Mouse (Mus musculus) gastrocnemius, postnatal 36 days (tissue): ENCODE results near the gene H1foo. TPM values are rescaled to one million over a fixed set of nuclear protein-coding genes. Genes with fewer than 3 reads are reported as not detected.

Source experiments
- DNase-seq, 2 experiments: peaks; one replicate each; pipeline ENCODE4 v3.0.0; 2022
- intact Hi-C: fragments of 180-260 bp; cut with DNase I; formaldehyde crosslinking; loops from one replicate; pipeline ENCODE4 v1.15.1; 2025
- total RNA-seq, 2 experiments: library from RNA; stranded (reverse); gene quantifications; 2 replicates each; pipeline ENCODE4 v1.2.3; 2021

H1foo gene
- total RNA-seq, 2 experiments from 2014 or later = not detected

- DNase-seq = no peak
- intact Hi-C loops = loop anchor here (5.0 kb wide), 1 partner anchor 35 kb away; no protein-coding TSS in a partner anchor
Observed at GRCm38 (mm10) chr6:115957681-115958080, 12.9 kb downstream of the H1foo start.

- intact Hi-C loops = loop anchor here (5.0 kb wide), 1 partner anchor 34 kb away; no protein-coding TSS in a partner anchor
- DNase-seq = no peak
Observed at GRCm38 (mm10) chr6:115958445-115958844, 13.7 kb downstream of the H1foo start.

GRCm38 (mm10) chr6:115959151-115959691 is 14.5 kb downstream of the H1foo start:
- intact Hi-C loops = loop anchor here (5.0 kb wide), 1 partner anchor 33 kb away; no protein-coding TSS in a partner anchor
- DNase-seq = peak; percentile 89 to 92

- intact Hi-C loops = loop anchor here (5.0 kb wide), 1 partner anchor 58 kb away; no protein-coding TSS in a partner anchor
Observed at GRCm38 (mm10) chr6:115960322-115960721, 15.6 kb downstream of the H1foo start.

GRCm38 (mm10) chr6:115961743-115962142 is 17.0 kb downstream of the H1foo start:
- intact Hi-C loops = loop anchor here (5.0 kb wide), 1 partner anchor 59 kb away; no protein-coding TSS in a partner anchor
- no peak for DNase-seq

More at GRCm38 (mm10) chr6:115960322-115960721, 15.6 kb downstream of the H1foo start:
- DNase-seq = no peak

DNA sequence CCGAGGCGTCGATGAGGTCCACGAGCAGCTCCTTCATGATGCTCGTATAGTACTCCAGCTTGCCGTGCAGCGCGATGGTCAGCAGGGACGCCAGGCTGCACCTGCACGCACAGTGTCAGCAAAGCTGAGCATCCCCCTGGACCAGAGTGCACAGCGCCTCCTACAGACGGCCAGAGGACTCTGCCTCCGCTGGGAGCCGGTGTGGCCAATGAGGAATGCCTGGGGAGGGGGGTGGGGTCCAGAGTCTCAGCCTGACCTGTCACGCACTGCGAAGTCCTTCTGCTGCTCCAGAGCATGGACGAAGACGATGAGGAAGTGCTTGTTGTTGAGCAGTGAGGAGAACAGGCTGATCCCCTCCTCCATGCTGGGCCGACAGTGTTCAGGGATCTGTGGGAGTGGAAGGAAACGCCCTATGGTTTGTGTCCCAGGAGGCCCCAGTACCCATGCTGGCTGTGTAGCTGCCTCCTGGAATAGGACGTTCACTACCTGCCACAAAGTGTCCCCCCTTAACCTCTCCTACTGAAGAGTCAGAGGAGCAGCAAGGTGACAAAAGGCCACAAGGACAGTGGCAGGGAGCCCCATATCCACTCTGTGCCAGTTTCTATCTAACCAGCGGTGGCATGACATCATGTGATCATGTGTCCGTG is 17.8 kb downstream of the H1foo start:
- intact Hi-C loops = loop anchor here (5.0 kb wide), 1 partner anchor 60 kb away; no protein-coding TSS in a partner anchor
- no peak for DNase-seq

- no peak for DNase-seq
- intact Hi-C loops = loop anchor here (5.0 kb wide), 1 partner anchor 61 kb away; no protein-coding TSS in a partner anchor
Observed at GRCm38 (mm10) chr6:115963656-115964055, 18.9 kb downstream of the H1foo start.

DNA sequence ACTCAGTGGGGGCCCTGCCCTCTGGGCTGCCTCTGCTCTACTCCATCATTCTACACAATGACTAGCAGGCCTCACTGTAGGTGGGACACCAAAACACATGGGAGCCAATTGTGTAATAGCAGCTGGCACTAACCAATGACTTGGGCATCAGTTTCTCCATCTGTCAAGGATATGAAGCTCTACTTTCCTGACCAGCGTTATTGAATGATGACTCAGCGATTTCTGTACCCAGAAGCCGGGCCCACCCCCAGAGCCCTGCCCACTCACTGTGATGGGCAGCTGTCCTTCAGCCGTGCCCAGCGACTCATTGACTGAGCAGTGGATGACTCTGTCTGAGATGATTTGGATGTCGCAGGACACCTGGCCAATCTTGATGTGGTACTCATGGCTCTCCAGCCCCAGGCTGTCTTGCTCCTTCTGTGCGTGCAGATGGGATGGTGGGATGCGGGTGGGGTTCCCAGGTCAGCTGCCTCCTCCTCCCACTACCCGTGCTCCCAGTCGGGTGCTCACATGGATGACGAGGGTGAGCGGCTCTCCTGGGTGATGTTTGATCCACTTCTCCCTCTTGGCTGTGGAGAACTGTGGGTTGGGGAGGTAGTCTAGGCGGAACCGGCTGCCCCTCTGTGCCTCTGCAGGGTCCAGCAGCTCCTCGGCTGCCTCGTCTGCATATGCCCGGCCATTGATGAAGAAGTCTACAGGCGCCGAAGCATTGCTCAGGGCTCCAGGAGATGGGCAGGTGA is 21.7 kb downstream of the H1foo start:
- intact Hi-C loops = no loop called here
- DNase-seq = no peak

DNA sequence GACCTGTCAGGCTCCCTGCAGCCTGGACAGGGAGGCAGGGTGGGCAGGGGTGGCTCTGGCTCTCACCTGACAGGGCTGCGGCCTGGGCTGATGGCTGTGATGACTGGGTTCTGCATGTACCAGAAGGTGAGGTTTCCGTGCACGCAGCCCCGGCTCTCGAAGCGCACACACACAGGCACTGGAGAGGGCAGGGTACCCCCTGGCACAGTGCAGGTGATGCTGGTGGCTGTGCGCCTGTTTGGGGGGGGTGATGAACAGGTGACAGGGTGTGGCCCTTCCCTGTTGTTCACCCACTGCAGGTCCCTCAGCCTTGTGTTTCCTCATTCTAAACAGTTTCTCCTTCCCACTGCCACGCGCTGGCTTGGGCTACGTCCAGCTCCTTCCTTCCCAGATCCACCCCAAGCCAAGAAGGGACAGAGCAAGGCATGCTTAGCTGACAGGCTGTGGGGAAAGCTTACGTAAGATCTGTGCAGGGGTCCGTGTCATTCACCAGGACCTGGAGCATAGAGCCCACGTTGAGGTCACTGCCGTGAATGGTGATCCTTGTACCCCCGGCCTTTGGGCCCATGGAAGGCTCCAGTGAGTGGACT is 22.6 kb downstream of the H1foo start:
- no peak for DNase-seq
- intact Hi-C loops = no loop called here

DNA sequence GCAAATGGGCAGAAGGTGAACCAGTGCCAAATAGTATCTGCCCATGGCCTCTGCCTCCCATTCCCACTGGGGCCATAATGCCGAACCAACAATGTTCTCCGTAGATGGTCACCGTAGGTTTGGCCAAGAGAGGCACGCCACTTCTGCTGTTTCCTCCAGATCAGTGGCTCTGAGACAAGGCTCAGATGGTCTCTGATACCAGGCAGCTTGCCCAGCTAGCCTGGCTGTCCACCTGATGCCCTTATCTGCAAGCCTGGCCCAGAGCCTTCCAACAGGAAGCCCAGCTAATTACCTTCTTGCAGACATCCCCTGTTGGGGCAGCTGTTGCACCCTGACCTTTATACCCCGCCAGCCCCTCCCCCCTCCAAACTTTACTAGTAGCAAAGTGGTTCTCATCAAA is 23.3 kb downstream of the H1foo start:
- DNase-seq = no peak
- intact Hi-C loops = no loop called here

GRCm38 (mm10) chr6:115968700-115969099 is 24.0 kb downstream of the H1foo start:
- no peak for DNase-seq
- intact Hi-C loops = no loop called here

DNA sequence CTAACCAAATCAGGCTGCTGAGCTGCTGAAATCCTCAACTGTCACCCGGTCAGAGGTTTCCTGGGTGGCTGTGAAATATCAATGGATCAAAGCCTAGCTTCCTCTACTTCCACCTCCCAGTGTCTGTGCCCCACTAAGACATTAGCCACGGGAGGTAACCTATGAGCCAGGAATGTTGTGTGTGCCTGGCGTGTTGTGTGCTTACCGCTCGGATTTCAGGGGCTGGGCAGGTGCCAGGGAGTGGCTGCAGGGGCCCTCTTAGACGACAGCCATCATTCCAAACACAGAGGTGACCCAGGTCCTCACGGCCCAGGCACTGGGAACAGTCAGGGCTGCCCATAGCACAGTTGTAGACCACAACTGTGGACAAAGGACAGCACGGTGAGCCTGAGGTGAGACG is 24.4 kb downstream of the H1foo start:
- intact Hi-C loops = no loop called here
- no peak for DNase-seq

GRCm38 (mm10) chr6:115969952-115970351 is 25.2 kb downstream of the H1foo start:
- no peak for DNase-seq
- intact Hi-C loops = no loop called here

- intact Hi-C loops = no loop called here
- DNase-seq = no peak
Observed at GRCm38 (mm10) chr6:115971273-115972060, 26.7 kb downstream of the H1foo start.

- intact Hi-C loops = no loop called here
- DNase-seq = no peak
Observed at GRCm38 (mm10) chr6:115972083-115972764, 27.5 kb downstream of the H1foo start.

DNA sequence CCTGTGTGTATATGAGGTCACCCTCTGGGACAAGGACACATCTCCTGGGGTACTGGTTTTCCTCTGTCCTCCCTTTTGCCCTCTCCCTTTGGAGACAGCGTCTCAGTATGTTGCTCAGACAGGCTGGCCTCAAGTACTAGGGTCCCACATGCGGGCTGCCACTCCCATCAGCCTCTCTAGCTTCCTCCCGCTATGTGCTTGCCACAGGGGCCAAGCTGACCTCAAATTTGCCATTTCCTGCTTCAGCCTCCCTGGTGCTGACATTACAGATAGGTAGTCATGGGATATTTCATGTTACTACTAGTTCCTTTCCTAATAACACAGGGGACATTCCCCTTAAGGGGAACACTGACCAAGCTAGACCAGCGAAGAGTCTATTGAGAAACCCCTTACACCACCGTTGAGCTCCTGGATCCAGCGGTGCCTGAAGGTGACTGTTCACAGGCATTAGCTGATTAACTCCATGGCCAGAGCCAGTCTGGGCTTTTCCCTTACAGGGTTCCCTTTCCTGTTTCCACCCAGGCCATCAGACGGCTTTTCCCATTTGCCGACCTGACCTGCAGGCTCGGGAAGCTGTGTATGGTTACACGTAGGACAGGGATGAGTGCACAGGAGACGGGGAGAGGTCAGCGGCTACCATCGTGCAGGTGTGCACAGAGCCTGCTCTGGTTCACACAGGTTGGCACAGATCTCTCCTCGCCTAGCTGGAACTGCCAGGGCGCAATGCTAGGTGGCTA is 28.6 kb downstream of the H1foo start:
- no peak for DNase-seq
- intact Hi-C loops = no loop called here

GRCm38 (mm10) chr6:115973881-115974662 is 29.3 kb downstream of the H1foo start:
- intact Hi-C loops = no loop called here
- no peak for DNase-seq

- DNase-seq = no peak
- intact Hi-C loops = no loop called here
Observed at GRCm38 (mm10) chr6:115975606-115976005, 30.9 kb downstream of the H1foo start.
